Comparison of ENCODE assay signal across 11 mouse cellular contexts in the genomic region with DNA sequence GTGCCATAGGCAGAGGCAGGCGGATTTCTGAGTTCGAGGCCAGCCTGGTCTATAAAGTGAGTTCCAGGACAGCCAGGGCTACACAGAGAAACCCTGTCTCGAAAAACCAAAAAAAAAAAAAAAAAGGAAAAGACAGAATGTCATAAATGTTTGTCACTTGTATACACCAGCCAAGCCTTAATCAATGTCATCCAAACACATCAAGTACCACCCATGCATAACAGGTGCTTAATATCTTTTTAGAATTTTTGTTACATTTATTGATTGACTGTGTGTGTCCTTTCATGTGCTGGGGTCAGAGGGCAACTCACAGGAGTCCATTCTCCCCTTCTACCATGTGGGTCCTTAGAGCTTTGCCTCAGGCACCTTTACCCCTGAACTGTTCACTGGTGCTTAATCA. TPM values are rescaled to one million over a fixed set of nuclear protein-coding genes. Genes with fewer than 3 reads are reported as not detected.
DNase-seq lines count a peak whose midpoint lies in the region; ATAC-seq lines count a peak whose summit lies in the region.
"Had no signal": no experiment of that assay in that cellular context is flagged by ENCODE, and none has a peak within 500 bp of the region (broad histone marks: within the 10 kb centered on the region; RNA-seq: fewer than 3 reads in every experiment).

A gene (minus strand): TSS at position 101 of the 400 bp plus-strand sequence.

- DNase-seq in heart, adult 18-20 months = no peak
- DNase-seq in midbrain, embryonic 14.5 days = no peak
- DNase-seq in yolk sac, embryonic 10.5 days (ENCODE audit: low spot score) = no peak
- DNase-seq: cerebellum, adult 2 months; forebrain, postnatal 0 days had no signal

- H3K27ac ChIP-seq in heart, embryonic 15.5 days = 0 out of 2 replicates have a peak within 1 kb of the TSS, but pooled peaks have one; percentile 10
- no peak within 1 kb of the TSS for H3K27ac ChIP-seq in midbrain, embryonic 13.5 days
- no peak within 1 kb of the TSS for H3K27ac ChIP-seq in midbrain, embryonic 14.5 days (replicated peaks; ENCODE audit: low read depth, low read length)
- H3K27ac ChIP-seq: hindbrain, embryonic 15.5 days had no signal

- H3K9ac ChIP-seq in heart, embryonic 15.5 days = no peak within 1 kb of the TSS
- 0 out of 2 replicates have a peak within 1 kb of the TSS, but pooled peaks have one; percentile 21 for H3K9ac ChIP-seq in midbrain, embryonic 13.5 days (replicated peaks)
- H3K9ac ChIP-seq in midbrain, embryonic 14.5 days (replicated peaks; ENCODE audit: low read length) = no peak within 1 kb of the TSS
- H3K9ac ChIP-seq: forebrain, postnatal 0 days; hindbrain, embryonic 15.5 days had no signal

- peak within 1 kb of the TSS; percentile 8; the same call in 1 of the 2 replicates for H3K4me2 ChIP-seq in heart, embryonic 15.5 days
- H3K4me2 ChIP-seq in midbrain, embryonic 13.5 days (replicated peaks) = no peak within 1 kb of the TSS
- H3K4me2 ChIP-seq in midbrain, embryonic 14.5 days (ENCODE audit: low read length) = no peak within 1 kb of the TSS
- H3K4me2 ChIP-seq: hindbrain, embryonic 15.5 days had no signal

- 74% methylated on average over 3 of the region's 3 CpGs for WGBS in heart, embryonic 15.5 days
- 93% methylated on average over 3 of the region's 3 CpGs for WGBS in midbrain, embryonic 13.5 days
- 80% methylated on average over 3 of the region's 3 CpGs for WGBS in midbrain, embryonic 14.5 days

- ATAC-seq in heart, embryonic 15.5 days (replicated peaks; ENCODE audit: insufficient number of reproducible peaks, insufficient read depth, low FRiP score, low read depth) = no peak
- ATAC-seq in midbrain, embryonic 13.5 days = no peak
- no peak for ATAC-seq in midbrain, embryonic 14.5 days (ENCODE audit: low FRiP score, low TSS enrichment)
- ATAC-seq in inflammation-experienced regulatory T-cells, adult 6 months = no peak
- no peak for ATAC-seq in monocyte, adult 5-6 weeks (replicated peaks; ENCODE audit: insufficient number of reproducible peaks, low FRiP score, low TSS enrichment, poor library complexity, severe bottlenecking)
- no peak for ATAC-seq in cerebellum, adult (ENCODE audit: insufficient number of reproducible peaks, low FRiP score, low TSS enrichment)
- ATAC-seq: forebrain, postnatal 0 days had no signal

- H3K4me1 ChIP-seq in heart, embryonic 15.5 days (replicated peaks) = peaks cover 11% of the 10 kb centered on the region
- H3K4me1 ChIP-seq in midbrain, embryonic 13.5 days (replicated peaks) = peaks cover 16% of the 10 kb centered on the region
- peaks cover 14% of the 10 kb centered on the region for H3K4me1 ChIP-seq in midbrain, embryonic 14.5 days (ENCODE audit: control insufficient read depth, insufficient read depth, low read length)

- H3K4me3 ChIP-seq in heart, embryonic 15.5 days = peak within 1 kb of the TSS; percentile 7; the same call in 1 of the 2 replicates
- H3K4me3 ChIP-seq in midbrain, embryonic 13.5 days (replicated peaks) = no peak within 1 kb of the TSS
- H3K4me3 ChIP-seq in midbrain, embryonic 14.5 days (replicated peaks; ENCODE audit: low read depth, low read length) = no peak within 1 kb of the TSS
- H3K4me3 ChIP-seq: hindbrain, embryonic 15.5 days had no signal

- no peaks in the 10 kb centered on the region for H3K36me3 ChIP-seq in heart, embryonic 15.5 days
- H3K36me3 ChIP-seq in midbrain, embryonic 13.5 days = no peaks in the 10 kb centered on the region
- H3K36me3 ChIP-seq in midbrain, embryonic 14.5 days (ENCODE audit: control insufficient read depth, insufficient read depth, low read length) = no peaks in the 10 kb centered on the region
- H3K36me3 ChIP-seq: hindbrain, embryonic 15.5 days had no signal

- peaks cover 14% of the 10 kb centered on the region for H3K27me3 ChIP-seq in heart, embryonic 15.5 days
- peaks cover 11% of the 10 kb centered on the region; the same call in 1 of the 2 replicates for H3K27me3 ChIP-seq in midbrain, embryonic 13.5 days
- H3K27me3 ChIP-seq in midbrain, embryonic 14.5 days (ENCODE audit: control insufficient read depth, insufficient read depth, low read length) = no peaks in the 10 kb centered on the region

- H3K9me3 ChIP-seq in heart, embryonic 15.5 days (replicated peaks) = no peaks in the 10 kb centered on the region
- H3K9me3 ChIP-seq in midbrain, embryonic 13.5 days = no peaks in the 10 kb centered on the region
- no peaks in the 10 kb centered on the region for H3K9me3 ChIP-seq in midbrain, embryonic 14.5 days (ENCODE audit: control insufficient read depth, low read length)
- H3K9me3 ChIP-seq: hindbrain, embryonic 15.5 days had no signal

RNA-seq across cellular contexts. Expression of the gene that starts here (rescaled TPM):
- 0.47 and 1.5 TPM in 2 replicates for polyA plus RNA-seq in heart, embryonic 15.5 days (2015; fragmentation: Nextera tagmentation; extraction: Ambion mirVana)
- total RNA-seq in heart, adult 18-20 months (2021) = 1 to 10 TPM; 1.2 to 2.8 TPM
- polyA plus RNA-seq in midbrain, embryonic 13.5 days (2015; fragmentation: Nextera tagmentation; extraction: Ambion mirVana) = 0.64 and 0.77 TPM in 2 replicates
- 0.34 and 0.47 TPM in 2 replicates for polyA plus RNA-seq in midbrain, embryonic 14.5 days (2014; fragmentation: Nextera tagmentation; extraction: Ambion mirVana)
- 10 to 100 TPM; 49.1 to 93.2 (median 50.3) TPM for polyA plus RNA-seq in inflammation-experienced regulatory T-cells, adult 6 months (2017; shearing (Covaris generic))
- 20.5 to 50.8 TPM (median 33.5 TPM) in 3 replicates for total RNA-seq in monocyte, adult 5-6 weeks (2017)
- total RNA-seq: forebrain, postnatal 0 days had no signal

Comparison
In these comparisons a context has a peak if more than half of its experiments do, and no peak if none do; other contexts are left out.
1. RNA of the gene that starts here (polyA plus RNA-seq): 49.1 to 93.2 TPM in inflammation-experienced regulatory T-cells, adult 6 months; 0.64 to 0.77 TPM in midbrain, embryonic 13.5 days, 0.47 to 1.5 TPM in heart, embryonic 15.5 days and 0.34 to 0.47 TPM in midbrain, embryonic 14.5 days; every median in the first group is over 10 times any median in the second.